Mouse (Mus musculus) kidney, postnatal 0 days (tissue): ENCODE results near the gene Gm49373. TPM values are rescaled to one million over a fixed set of nuclear protein-coding genes. Genes with fewer than 3 reads are reported as not detected.
A peak's percentile ranks its signal among the peaks of the same experiment; 100 is the strongest.

ENCODE experiments used
- ATAC-seq: fragments of 200-750 bp; cut with Nextera tagmentation; replicated peaks from 2 replicates; pipeline ENCODE4 v1.8.0; 2017; ENCODE audit warnings: low read depth, moderate number of reproducible peaks, moderate TSS enrichment, moderate library complexity; ENCODE audit not compliant: low FRiP score
- DNase-seq: peaks from one replicate; pipeline ENCODE4 v3.0.0-alpha.2; 2016; ENCODE audit warnings: low spot score
- H3K27ac ChIP-seq: fragments of 300-500 bp; sonication (generic); 2 replicates; pipeline ENCODE4 v1.5.1; 2014; ENCODE audit warnings: mild to moderate bottlenecking
- H3K27me3 ChIP-seq: fragments of 300-500 bp; sonication (generic); 2 replicates; pipeline ENCODE4 v1.6.1; 2014; ENCODE audit warnings: low read length, mixed read lengths; ENCODE audit not compliant: insufficient read depth
- H3K36me3 ChIP-seq: fragments of 300-500 bp; sonication (generic); 2 replicates; pipeline ENCODE4 v1.6.1; 2014; ENCODE audit warnings: low read length, mixed read lengths; ENCODE audit not compliant: insufficient read depth
- H3K4me1 ChIP-seq: fragments of 300-500 bp; sonication (generic); replicated peaks from 2 replicates; pipeline ENCODE4 v1.6.1; 2014; ENCODE audit warnings: antibody characterized with exemption, low read length, mixed read lengths; ENCODE audit not compliant: insufficient read depth
- H3K4me2 ChIP-seq: fragments of 300-500 bp; sonication (generic); 2 replicates; pipeline ENCODE4 v1.6.1; 2014; ENCODE audit warnings: mild to moderate bottlenecking, low read length, moderate library complexity, mixed read lengths
- H3K4me3 ChIP-seq: fragments of 300-500 bp; sonication (generic); replicated peaks from 2 replicates; pipeline ENCODE4 v1.5.1; 2014; ENCODE audit warnings: low read depth, low read length
- H3K9ac ChIP-seq: fragments of 300-500 bp; sonication (generic); 2 replicates; pipeline ENCODE4 v1.6.1; 2014; ENCODE audit warnings: low read depth, low read length
- H3K9me3 ChIP-seq: fragments of 300-500 bp; sonication (generic); replicated peaks from 2 replicates; pipeline ENCODE4 v1.6.1; 2016; ENCODE audit warnings: low read length, inconsistent platforms, mixed read lengths
- CTCF ChIP-seq: IDR thresholded peaks from 2 replicates; pipeline ENCODE4 v1.5.1; 2016; ENCODE audit warnings: antibody characterized with exemption, low read depth, mild to moderate bottlenecking, moderate library complexity
- WGBS: fragments of 180-500 bp; shearing (Covaris S2); extraction: QIAGEN DNeasy Blood & Tissue Kit; methylation state at CpG from one replicate; pipeline ENCODE4 v1.1.7; 2014; 5-methylcytosine and 5-hydroxymethylcytosine counted together
- polyA plus RNA-seq: library from polyadenylated mRNA; unstranded; fragments of >200 nt; fragmentation: Nextera tagmentation; extraction: Ambion mirVana; gene quantifications from 2 replicates; pipeline ENCODE4 v1.2.1, GENCODE M21; 2015

Gm49373 gene
- polyA plus RNA-seq, 1 experiment from 2014 or later = 0.38 TPM

GRCm38 (mm10) chr9:21036666-21037065 lies 36.2 kb downstream of the Gm49373 start:
- H3K4me3 ChIP-seq = 0 out of 2 replicates have a peak overlapping the region, but pooled peaks have one; percentile 22
- peaks cover 23% of the 10 kb centered on the region for H3K4me1 ChIP-seq
- no peaks in the 10 kb centered on the region for H3K36me3 ChIP-seq
- DNase-seq = no peak
- whole genome bisulfite sequencing = 7% methylated on average over 22 of the region's 22 CpGs
- H3K9me3 ChIP-seq = no peaks in the 10 kb centered on the region
- no peak overlapping the region for H3K9ac ChIP-seq
- peak overlapping the region; percentile 63 for H3K4me2 ChIP-seq
- no peak for TF ChIP-seq CTCF
- no peak for ATAC-seq
- peaks cover 59% of the 10 kb centered on the region for H3K27me3 ChIP-seq
- no peak overlapping the region for H3K27ac ChIP-seq

GRCm38 (mm10) chr9:21036161-21036560 lies 36.7 kb downstream of the Gm49373 start:
- no peaks in the 10 kb centered on the region for H3K9me3 ChIP-seq
- peaks cover 26% of the 10 kb centered on the region for H3K4me1 ChIP-seq
- peaks cover 59% of the 10 kb centered on the region for H3K27me3 ChIP-seq
- H3K27ac ChIP-seq = no peak overlapping the region
- DNase-seq (no peak), ATAC-seq (no peak)
- no peaks in the 10 kb centered on the region for H3K36me3 ChIP-seq
- no peak overlapping the region for H3K4me3 ChIP-seq
- WGBS = 15% methylated on average over 20 of the region's 20 CpGs
- no peak for TF ChIP-seq CTCF
- no peak overlapping the region for H3K4me2 ChIP-seq
- H3K9ac ChIP-seq = no peak overlapping the region

- ATAC-seq (no peak), DNase-seq (no peak)
- Histone ChIP-seq H3K27ac (no peak overlapping the region), H3K9me3 (no peaks in the 10 kb centered on the region), H3K9ac (no peak overlapping the region), H3K36me3 (no peaks in the 10 kb centered on the region), H3K4me2 (no peak overlapping the region), H3K27me3 (peaks cover 59% of the 10 kb centered on the region), H3K4me1 (peaks cover 26% of the 10 kb centered on the region), H3K4me3 (no peak overlapping the region)
- WGBS = 32% methylated on average over 9 of the region's 9 CpGs
- TF ChIP-seq CTCF = no peak
Observed at GRCm38 (mm10) chr9:21035586-21035985, 37.3 kb downstream of the Gm49373 start.

- no peak for DNase-seq
- H3K4me3 ChIP-seq = no peak overlapping the region
- no peak for TF ChIP-seq CTCF
- peaks cover 35% of the 10 kb centered on the region for H3K4me1 ChIP-seq
- H3K36me3 ChIP-seq = no peaks in the 10 kb centered on the region
- H3K9ac ChIP-seq = no peak overlapping the region
- H3K4me2 ChIP-seq = 0 out of 2 replicates have a peak overlapping the region, but pooled peaks have one; percentile 5
- H3K27ac ChIP-seq = no peak overlapping the region
- WGBS = 6% methylated on average over 17 of the region's 17 CpGs
- no peak for ATAC-seq
- H3K27me3 ChIP-seq = peaks cover 59% of the 10 kb centered on the region
- no peaks in the 10 kb centered on the region for H3K9me3 ChIP-seq
Observed at GRCm38 (mm10) chr9:21034481-21035085, 38.3 kb downstream of the Gm49373 start.

- no peak for TF ChIP-seq CTCF
- Histone ChIP-seq H3K9ac (peak overlapping the region; percentile 24; the same call in 1 of the 2 replicates), H3K27me3 (peaks cover 52% of the 10 kb centered on the region), H3K4me1 (peaks cover 39% of the 10 kb centered on the region), H3K4me2 (peak overlapping the region; percentile 93), H3K9me3 (no peaks in the 10 kb centered on the region), H3K36me3 (no peaks in the 10 kb centered on the region), H3K27ac (no peak overlapping the region), H3K4me3 (peak overlapping the region; percentile 44)
- WGBS = under 1% methylated on average over 34 of the region's 34 CpGs
- ATAC-seq (peak; percentile 46), DNase-seq (peak; percentile 95)
Observed at GRCm38 (mm10) chr9:21033136-21033535, 39.8 kb downstream of the Gm49373 start.

- H3K9ac ChIP-seq = no peak overlapping the region
- no peak overlapping the region for H3K27ac ChIP-seq
- DNase-seq (no peak), ATAC-seq (no peak)
- peaks cover 34% of the 10 kb centered on the region for H3K4me1 ChIP-seq
- H3K36me3 ChIP-seq = no peaks in the 10 kb centered on the region
- peak overlapping the region; percentile 44 for H3K4me3 ChIP-seq
- no peaks in the 10 kb centered on the region for H3K9me3 ChIP-seq
- whole genome bisulfite sequencing = 2% methylated on average over 7 of the region's 7 CpGs
- no peak for TF ChIP-seq CTCF
- peak overlapping the region; percentile 93 for H3K4me2 ChIP-seq
- H3K27me3 ChIP-seq = peaks cover 46% of the 10 kb centered on the region
Observed at GRCm38 (mm10) chr9:21032491-21032890, 40.4 kb downstream of the Gm49373 start.
